Mouse (Mus musculus) olfactory bulb, adult 2 months (tissue): ENCODE data around the gene Rin3. TPM values are rescaled to one million over a fixed set of nuclear protein-coding genes. Genes with fewer than 3 reads are reported as not detected.

Source experiments
- H3K27ac ChIP-seq: fragments of 200-500 bp; 2 replicates; pipeline ENCODE4 v1.5.1; 2012; ENCODE audit warnings: low read depth, low read length; ENCODE audit not compliant: insufficient read depth
- H3K4me1 ChIP-seq: fragments of 200-500 bp; 2 replicates; pipeline ENCODE4 v1.6.1; 2012; ENCODE audit warnings: low read length; ENCODE audit not compliant: control insufficient read depth, insufficient read depth
- H3K4me3 ChIP-seq: fragments of 200-500 bp; 2 replicates; pipeline ENCODE4 v1.5.1; 2012; ENCODE audit warnings: mild to moderate bottlenecking, low read depth, low read length, moderate library complexity; ENCODE audit not compliant: insufficient read depth
- CTCF ChIP-seq: fragments of 200-500 bp; IDR thresholded peaks from 2 replicates; pipeline ENCODE4 v1.5.1; 2012; ENCODE audit warnings: low read depth, mild to moderate bottlenecking, low read length, moderate library complexity; ENCODE audit not compliant: insufficient read depth
- POLR2A ChIP-seq: fragments of 200-500 bp; IDR thresholded peaks from 2 replicates; pipeline ENCODE4 v1.6.1; 2012; ENCODE audit warnings: mild to moderate bottlenecking, low read depth, low read length, moderate library complexity; ENCODE audit not compliant: insufficient read depth
- WGBS: fragments of 180-500 bp; shearing (Covaris S2); methylation state at CpG from one replicate; pipeline ENCODE4 v1.1.7; 2018; 5-methylcytosine and 5-hydroxymethylcytosine counted together
- polyA plus RNA-seq: library from polyadenylated mRNA; stranded (reverse); fragments of >200 nt; gene quantifications from 2 replicates; pipeline ENCODE4 v1.2.4, GENCODE M21; 2012; ENCODE audit warnings: low replicate concordance; ENCODE audit not compliant: missing spikeins, insufficient read depth, insufficient read length

Gene Rin3
- polyA plus RNA-seq, 1 experiment = not detected

GRCm38 (mm10) chr12:102308001-102308456 is 25.2 kb downstream of the Rin3 start:
- Histone ChIP-seq H3K4me3 (no peak overlapping the region), H3K27ac (no peak overlapping the region), H3K4me1 (peaks cover 15% of the 10 kb centered on the region)
- TF ChIP-seq POLR2A (no peak), CTCF (no peak)
- 32% methylated on average over 6 of the region's 6 CpGs for WGBS

GRCm38 (mm10) chr12:102308457-102309011 is 25.7 kb downstream of the Rin3 start:
- WGBS = 43% methylated on average over 16 of the region's 16 CpGs
- Histone ChIP-seq H3K4me3 (no peak overlapping the region), H3K4me1 (peaks cover 15% of the 10 kb centered on the region), H3K27ac (no peak overlapping the region)
- no peak for TF ChIP-seq POLR2A
- TF ChIP-seq CTCF = no peak

DNA sequence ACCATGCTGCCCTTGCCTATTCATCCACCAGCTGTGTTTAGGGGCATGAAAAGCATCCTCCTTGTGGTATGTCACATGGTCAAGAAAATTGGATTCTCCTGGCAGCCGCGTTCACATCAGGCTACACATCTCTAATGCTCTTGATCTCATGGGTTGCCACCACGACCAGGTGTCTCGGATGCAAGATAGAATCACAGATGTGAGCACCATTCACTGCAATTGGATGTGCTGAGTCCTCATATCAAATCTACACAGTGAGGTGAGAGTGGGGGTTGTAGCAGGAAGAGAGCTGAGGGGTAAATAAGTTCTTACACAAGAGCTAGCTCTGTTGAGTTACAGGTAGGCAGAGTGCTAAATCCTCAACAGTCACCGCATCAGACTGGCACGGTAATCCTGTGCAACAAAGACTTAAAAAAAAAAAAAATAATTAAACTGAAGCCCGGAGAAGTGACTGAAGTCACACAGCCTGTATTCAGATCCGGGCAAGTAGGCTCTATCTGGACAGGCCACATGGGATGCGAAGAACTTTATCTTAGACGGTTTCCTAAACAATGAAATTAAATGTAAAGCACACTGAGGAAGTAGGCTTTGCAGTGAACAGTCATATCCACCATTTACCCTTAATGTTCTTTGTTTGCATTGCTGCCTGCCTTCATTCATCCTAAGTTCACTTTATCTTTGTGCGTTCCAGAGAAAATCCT is 26.4 kb downstream of the Rin3 start:
- 88% methylated on average over 11 of the region's 11 CpGs for WGBS
- TF ChIP-seq CTCF = no peak
- TF ChIP-seq POLR2A = no peak
- Histone ChIP-seq H3K4me3 (no peak overlapping the region), H3K27ac (no peak overlapping the region), H3K4me1 (peaks cover 15% of the 10 kb centered on the region)

DNA sequence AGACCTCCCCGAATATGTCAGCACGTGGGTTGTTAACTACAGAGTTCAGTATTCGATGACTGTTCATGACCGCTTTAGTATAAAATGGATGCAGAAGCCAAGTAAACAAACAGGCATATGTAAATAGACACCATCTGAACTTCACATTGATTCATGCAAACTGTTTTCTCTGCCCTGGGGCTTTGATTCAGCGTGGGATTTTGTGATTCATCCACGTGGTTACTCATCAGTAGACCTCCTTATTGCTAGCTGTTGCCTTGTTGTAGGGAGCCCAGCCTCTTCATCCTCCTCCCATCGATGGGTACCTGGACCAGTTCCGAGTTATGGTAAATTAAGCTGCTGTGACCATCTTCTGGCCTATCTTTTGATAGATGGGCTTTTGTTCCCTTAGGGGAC is 26.9 kb downstream of the Rin3 start:
- H3K4me3 ChIP-seq = no peak overlapping the region
- TF ChIP-seq CTCF (no peak), POLR2A (no peak)
- no peak overlapping the region for H3K27ac ChIP-seq
- peaks cover 15% of the 10 kb centered on the region for H3K4me1 ChIP-seq
- 55% methylated on average over 8 of the region's 8 CpGs for WGBS

GRCm38 (mm10) chr12:102310261-102310660 is 27.4 kb downstream of the Rin3 start:
- H3K4me1 ChIP-seq = peaks cover 15% of the 10 kb centered on the region
- H3K4me3 ChIP-seq = no peak overlapping the region
- no peak overlapping the region for H3K27ac ChIP-seq
- TF ChIP-seq CTCF (no peak), POLR2A (no peak)
- WGBS = 95% methylated on average over 3 of the region's 3 CpGs

DNA sequence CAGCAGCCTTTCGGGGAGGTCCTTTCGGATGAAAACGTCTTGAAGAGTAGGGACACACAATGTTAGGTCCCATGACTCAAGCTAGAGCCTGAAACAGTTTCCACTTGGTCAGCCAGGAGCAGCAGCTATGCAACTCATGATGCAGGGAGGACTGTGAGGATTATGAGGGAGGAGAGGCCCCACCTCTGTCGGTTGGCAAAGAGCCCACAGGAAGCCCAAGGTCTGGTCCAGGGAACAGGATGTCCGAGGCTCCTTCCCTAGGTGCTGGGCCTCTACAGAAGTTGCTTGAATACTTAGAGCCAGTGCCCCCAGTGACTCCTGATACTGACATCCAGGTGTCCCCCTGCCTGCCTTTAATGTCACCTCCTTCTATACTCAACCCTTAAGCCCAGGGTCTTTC is 28.6 kb downstream of the Rin3 start:
- no peak for TF ChIP-seq POLR2A
- no peak for TF ChIP-seq CTCF
- 88% methylated on average over 5 of the region's 5 CpGs for WGBS
- H3K27ac ChIP-seq = no peak overlapping the region
- H3K4me3 ChIP-seq = no peak overlapping the region
- peaks cover 15% of the 10 kb centered on the region for H3K4me1 ChIP-seq

- Histone ChIP-seq H3K4me3 (no peak overlapping the region), H3K4me1 (no peaks in the 10 kb centered on the region), H3K27ac (no peak overlapping the region)
- WGBS = 58% methylated on average over 2 of the region's 2 CpGs
- no peak for TF ChIP-seq POLR2A
- TF ChIP-seq CTCF = no peak
These were observed 36.3 kb downstream of the Rin3 start for GRCm38 (mm10) chr12:102319150-102319549.

GRCm38 (mm10) chr12:102319899-102320298 is 37.1 kb downstream of the Rin3 start:
- no peak for TF ChIP-seq CTCF
- TF ChIP-seq POLR2A = no peak
- H3K4me1 ChIP-seq = no peaks in the 10 kb centered on the region
- H3K27ac ChIP-seq = no peak overlapping the region
- WGBS = 83% methylated on average over 2 of the region's 2 CpGs
- no peak overlapping the region for H3K4me3 ChIP-seq

DNA sequence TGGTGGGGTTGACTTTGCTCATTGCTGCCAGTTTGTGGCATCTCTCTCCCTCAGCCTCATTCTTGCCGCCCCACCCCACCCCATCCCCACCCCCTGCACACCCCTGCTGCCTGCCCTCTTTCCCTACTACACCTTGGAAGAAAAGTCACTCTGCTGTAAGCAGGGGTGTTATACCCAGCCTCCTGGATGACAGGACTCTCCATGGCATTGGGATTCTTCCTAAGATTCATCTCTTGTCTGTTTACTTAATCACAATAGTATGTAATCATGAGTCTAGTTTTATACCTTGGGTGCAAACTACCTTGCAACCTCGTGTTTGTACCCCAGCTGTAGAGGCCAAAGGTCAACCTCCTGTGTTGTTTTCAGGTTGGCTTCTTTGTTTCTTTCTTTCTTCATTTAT is 37.5 kb downstream of the Rin3 start:
- no peaks in the 10 kb centered on the region for H3K4me1 ChIP-seq
- no peak overlapping the region for H3K27ac ChIP-seq
- 78% methylated on average over 2 of the region's 2 CpGs for WGBS
- no peak for TF ChIP-seq POLR2A
- TF ChIP-seq CTCF = no peak
- no peak overlapping the region for H3K4me3 ChIP-seq
